Mouse (Mus musculus) cerebellum, postnatal 10 days (tissue): ENCODE measurements at regions not wholly inside any gene's neighbourhood (a gene's known extent, or its start where the extent isn't known, plus 50 kb on each side); places are given as distances from the start of the nearest gene placed in this dataset.

Experiments
- DNase-seq, 2 experiments: peaks; one replicate each; pipeline ENCODE4 v3.0.0; 2021; ENCODE audit warnings: mixed read lengths in 2 of 2

DNA sequence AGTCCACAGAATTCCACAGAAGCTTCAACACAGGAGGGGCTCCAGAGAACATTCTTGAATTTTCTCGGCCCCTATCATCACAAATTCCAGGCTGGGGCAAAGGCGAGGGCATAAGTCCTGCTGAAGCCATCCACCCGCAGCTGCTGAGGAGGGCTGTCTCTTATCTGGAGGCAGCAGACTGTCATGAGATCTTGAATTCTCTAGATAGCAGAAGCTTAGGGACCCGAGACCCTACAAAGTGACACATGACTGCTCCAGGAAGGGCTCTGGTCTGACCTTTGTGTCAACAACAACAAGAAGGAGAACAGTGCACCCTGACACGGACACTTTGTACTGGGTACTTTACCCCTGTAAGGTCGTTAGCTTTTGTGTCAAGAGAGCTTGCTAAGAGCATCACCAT, 57.2 kb downstream of the Lao1 start:
- no peak for DNase-seq

- DNase-seq, result peak; percentile 16 to 29
These were observed 57.8 kb downstream of the Lao1 start for GRCm38 (mm10) chr4:119019013-119019781.

GRCm38 (mm10) chr4:119022338-119022737, 61.0 kb downstream of the Lao1 start:
- DNase-seq, result no peak

GRCm38 (mm10) chr4:119026237-119026861, 65.0 kb downstream of the Lao1 start:
- DNase-seq, result no peak

- peak; percentile 31 to 48 for DNase-seq
These were observed 66.9 kb downstream of the Lao1 start for GRCm38 (mm10) chr4:119028208-119028821.

DNA sequence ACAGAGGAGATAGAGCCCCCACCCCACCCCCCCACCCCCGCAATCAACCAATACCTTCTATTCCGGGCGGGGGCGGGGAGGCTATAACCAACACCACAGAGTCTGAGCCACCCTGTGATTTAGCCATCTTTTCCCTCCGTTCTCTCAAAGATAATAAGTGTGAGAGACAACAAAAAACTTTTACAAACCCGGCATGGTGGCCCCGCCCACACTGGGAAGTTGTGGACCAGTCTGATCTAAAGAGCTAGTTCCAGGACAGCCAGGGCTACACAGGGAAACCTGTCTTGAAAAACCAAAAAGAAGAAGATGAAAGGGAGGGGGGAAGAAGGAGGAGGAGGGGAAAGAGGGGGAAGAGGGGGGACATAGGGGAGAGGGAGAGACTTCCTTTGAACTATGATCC, 67.7 kb downstream of the Lao1 start:
- no peak for DNase-seq

DNA sequence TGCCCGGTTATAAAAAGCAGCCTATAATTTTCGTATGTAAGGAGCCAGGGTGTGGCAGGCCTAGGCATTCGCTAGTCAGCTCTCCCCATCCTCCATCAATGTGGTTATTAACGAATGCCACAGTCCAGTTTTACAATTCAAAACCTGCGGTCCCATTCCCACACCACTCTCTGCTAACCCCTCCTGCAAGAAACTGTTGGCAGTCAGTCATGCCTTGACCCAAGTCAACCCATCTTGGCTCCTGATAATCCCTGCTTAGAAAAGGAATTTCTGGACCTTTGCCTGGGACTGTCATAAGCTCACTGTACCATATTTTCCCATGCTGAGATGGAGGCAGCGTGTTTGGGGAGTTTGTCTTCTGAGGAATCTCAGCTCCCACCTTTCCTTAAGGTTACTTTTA, 68.4 kb downstream of the Lao1 start:
- DNase-seq, result peak; percentile 23 to 41

DNA sequence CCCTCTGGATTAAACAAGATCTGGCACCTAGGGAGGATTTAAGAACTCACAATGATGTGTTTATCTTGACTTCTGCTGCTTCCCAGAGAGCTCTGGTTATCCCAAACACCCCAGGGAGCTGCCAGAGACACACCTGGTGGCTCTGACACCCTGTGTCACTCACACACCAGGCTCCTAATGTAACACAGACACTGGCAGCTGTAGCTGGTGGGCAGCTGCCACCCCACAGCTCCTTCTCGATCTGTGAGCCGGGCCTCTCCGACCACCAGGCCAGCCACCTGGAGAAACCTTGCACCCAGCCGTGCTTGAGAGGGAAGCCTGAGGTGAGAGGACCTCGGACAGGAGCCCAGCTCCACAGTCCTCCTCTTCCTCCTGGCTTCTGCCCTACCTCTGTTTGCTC, 69.5 kb downstream of the Lao1 start:
- no peak for DNase-seq

DNA sequence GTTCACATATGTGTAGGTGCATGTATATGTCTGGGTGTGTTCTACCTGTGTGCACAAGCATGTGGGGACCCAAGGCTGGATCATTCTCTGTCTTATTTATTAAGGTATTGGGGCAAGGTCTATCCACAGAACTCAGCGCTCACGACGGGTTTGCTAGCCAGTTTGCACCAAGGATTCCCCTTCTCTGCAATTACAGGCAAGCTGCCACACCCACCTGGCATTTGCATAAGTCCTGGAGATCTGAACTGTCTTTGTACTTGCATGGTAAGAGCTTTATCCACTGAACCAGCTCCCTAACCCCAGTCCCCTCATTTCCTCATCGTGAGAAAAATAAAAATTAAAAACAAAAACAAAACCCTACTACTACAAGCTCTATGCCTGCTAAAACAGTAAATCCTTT, 71.6 kb downstream of the Lao1 start:
- DNase-seq, result no peak

DNA sequence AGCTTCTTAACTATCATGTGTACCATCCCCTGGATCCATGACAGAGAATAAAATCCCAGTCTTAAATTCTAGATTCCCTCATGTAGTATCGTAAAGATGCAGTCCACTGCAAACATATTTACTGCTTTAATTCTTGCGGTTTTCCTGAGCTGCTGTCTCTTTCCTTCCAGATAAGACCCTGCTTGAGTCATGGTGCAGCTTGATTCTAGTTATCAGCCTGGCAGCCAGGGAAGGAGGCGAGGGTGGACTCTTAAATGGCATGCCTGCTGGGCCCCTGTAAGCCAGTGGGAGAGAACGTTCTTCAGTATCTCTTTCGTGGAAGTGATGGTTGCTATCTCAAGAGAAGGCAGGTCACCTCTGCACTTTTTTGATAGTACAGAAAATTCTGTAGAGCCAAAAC, 71.9 kb upstream of the Slc2a1 start:
- DNase-seq, result no peak

DNA sequence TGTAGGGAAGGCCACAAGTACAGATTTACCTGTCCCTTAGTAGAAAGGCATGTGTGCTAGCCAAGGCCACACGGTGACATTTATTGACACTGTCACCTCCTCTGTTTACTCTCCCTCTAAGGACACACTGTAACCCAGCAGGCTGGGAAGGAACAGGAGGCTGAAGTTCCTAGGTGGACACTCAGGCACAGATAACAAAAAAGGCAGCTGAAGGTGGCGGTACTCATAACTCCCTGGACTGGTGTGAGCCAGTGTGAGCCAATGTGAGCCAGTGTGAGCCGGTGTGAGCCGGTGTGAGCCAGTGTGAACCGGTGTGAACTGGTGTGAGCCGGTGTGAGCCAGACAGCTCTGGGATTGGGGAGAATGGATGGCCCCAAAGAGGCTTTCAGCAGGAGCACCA, 68.5 kb upstream of the Slc2a1 start:
- no peak for DNase-seq

- peak; percentile 39 to 52 for DNase-seq
These were observed 66.9 kb upstream of the Slc2a1 start for GRCm38 (mm10) chr4:119041616-119042015.

DNA sequence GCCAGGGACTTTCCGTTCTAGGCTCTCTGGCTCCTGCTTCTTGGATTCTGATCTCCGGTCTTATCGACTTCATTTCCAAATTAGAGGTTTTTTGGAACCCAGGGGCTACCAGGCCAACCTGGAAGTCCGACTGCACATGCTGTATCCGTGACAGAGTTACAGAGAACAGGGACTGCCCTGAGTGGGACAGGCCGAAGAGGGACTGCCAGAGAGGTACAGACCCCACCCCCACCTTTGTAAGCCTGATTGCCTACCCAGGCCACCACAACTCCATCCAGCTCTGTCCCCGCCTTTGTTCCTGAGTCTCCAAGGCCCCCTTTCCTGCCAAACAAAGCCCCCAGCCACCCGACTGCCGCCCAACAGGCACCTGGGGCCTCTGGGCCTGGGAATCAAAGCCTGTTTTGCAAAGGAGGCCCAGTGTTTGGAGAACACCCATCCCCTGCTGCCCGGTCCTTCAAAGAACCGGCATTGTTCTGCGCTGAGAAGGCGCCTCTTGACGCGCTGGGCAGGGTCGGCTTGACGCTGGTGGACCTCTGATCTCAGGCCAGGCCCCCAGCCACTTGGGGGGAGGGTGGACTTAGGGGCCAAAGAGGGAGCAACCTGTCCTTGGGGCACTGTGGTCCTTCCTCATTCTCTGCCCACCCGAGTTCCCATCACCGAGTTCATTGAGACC, 64.4 kb upstream of the Slc2a1 start:
- DNase-seq, result no peak

DNA sequence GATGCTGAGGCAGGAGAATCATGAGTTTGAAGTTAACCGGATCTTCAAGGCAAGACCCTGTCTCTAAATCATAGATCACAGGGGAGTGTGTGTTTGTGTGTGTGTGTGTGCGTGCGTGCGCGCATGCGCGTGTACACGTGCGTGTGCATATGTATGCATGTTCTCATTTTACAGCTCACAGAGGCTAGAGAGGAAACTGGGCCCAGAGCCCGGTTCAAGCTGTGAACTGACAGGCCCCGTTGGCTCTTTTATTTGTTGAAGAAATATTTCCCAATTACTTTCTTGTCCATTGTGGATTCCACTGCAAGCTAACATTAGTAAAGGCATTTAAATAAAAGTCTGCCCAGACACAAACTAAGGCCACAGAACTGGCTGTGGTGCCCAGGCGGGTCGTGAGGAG, 63.7 kb upstream of the Slc2a1 start:
- peak; percentile 52 to 67 for DNase-seq

DNA sequence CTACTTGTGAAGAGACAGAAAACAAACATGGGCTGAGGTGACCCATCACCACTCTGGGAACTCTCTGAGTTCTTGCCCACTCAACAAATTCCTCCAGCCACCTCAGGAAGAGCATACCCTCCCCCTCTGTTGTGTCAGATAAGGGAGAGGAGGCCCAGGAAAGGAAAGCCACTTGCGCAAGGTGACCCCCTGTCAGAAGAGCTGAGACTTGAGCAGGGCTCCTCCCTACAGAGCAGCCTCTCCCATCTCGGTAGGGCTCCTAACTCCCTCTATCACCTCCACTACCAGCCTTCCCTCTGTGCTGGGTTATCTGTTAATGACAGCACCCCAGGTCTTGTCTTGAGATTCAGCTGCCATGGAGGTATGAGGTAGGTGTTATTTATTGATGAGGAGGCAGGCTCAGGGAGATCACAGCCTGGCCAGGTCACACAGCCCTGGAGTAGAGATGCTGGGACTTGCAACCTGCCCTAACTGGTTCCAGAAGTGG, 57.6 kb upstream of the Slc2a1 start:
- no peak for DNase-seq

DNA sequence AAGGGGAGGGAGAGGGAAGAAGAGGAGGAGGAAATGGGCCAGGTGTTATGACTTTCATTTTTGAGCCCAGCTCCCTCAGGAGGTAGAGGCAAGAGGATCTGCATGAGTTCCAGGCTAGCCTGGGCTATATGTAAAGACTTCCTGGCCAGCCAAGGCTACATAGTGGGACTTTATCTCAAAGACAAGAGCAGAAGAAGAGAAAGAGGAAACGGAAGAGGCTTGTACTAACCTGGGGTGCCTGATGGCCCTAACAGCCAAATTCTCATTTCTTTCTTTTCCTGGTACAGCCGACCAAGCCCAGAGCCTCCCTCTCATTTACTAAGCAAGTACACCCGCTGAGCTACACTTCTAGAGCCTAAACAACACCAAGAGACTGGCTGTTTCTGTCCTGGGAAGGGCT, 56.0 kb upstream of the Slc2a1 start:
- DNase-seq, result no peak

DNA sequence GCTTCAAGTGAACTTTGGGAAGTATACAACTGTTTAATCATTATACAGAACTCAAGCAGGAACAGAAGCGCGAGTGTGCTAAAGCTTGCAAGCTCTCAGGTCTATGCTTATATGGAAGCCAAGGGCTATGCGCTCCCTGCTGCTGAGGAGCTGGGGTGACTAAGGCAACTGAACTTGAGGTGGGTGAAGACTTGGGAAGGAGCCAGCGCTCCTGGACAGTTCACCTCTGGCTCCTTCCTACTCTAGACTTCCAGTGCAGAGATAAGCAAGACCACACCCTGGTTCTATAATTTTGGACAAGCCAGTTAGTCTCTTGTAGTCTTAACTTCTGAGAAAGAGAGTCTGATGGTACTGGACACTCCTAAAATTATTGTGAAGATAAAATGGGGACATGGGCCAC, 55.3 kb upstream of the Slc2a1 start:
- no peak for DNase-seq

GRCm38 (mm10) chr4:119053680-119054079, 54.8 kb upstream of the Slc2a1 start:
- DNase-seq, result no peak

DNA sequence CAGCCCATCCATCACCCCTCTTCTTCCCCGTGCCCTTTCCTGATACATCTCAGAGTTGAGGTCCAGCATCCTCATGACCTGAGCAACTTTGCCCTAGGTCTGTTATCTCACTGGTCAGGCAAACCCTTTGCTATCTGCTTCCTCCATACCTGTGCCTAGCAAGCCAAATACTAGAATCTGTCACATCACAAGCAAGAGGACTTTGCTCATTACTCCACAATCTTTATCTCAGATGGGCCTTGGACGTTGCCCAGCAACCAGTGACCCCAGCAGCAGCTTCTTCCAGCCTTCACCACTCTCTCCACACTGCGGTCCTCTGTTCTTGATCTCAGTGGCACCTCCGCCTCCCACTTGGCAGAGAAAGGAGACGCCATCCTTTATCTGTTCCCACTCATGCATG, 54.4 kb upstream of the Slc2a1 start:
- no peak for DNase-seq

GRCm38 (mm10) chr4:119057191-119057590, 51.3 kb upstream of the Slc2a1 start:
- DNase-seq, result no peak

- DNase-seq, result peak; percentile 41 to 48
These were observed 50.7 kb upstream of the Slc2a1 start for GRCm38 (mm10) chr4:119057826-119058225.
